Mouse (Mus musculus) brain, embryonic 14.5 days (tissue): Measurements from ENCODE around the gene Cyp4a12a.
"Not testable (repeated sequence)": the region's sequence is repeated elsewhere in the genome, so short reads cannot be mapped to it uniquely, and the experiment has no call there.

ENCODE experiments used
- CTCF ChIP-seq: fragments of 200-500 bp; IDR thresholded peaks from 2 replicates; pipeline ENCODE4 v1.5.1; 2012; ENCODE audit warnings: inconsistent platforms, mild to moderate bottlenecking, moderate library complexity, borderline replicate concordance; ENCODE audit not compliant: insufficient read depth, insufficient read length; ENCODE audit errors: extremely low read depth
- POLR2A ChIP-seq: fragments of 200-500 bp; IDR thresholded peaks from 2 replicates; pipeline ENCODE4 v1.6.1; 2012; ENCODE audit warnings: mild to moderate bottlenecking, inconsistent platforms, borderline replicate concordance; ENCODE audit not compliant: poor library complexity, insufficient read depth, insufficient read length, severe bottlenecking; ENCODE audit errors: extremely low read depth

GRCm38 (mm10) chr4:115368067-115368466 is 69.2 kb downstream of the Cyp4a12a start:
- TF ChIP-seq CTCF, POLR2A: not testable (repeated sequence)
